ENCODE assay signal across 20 mouse cellular contexts in the genomic region with DNA sequence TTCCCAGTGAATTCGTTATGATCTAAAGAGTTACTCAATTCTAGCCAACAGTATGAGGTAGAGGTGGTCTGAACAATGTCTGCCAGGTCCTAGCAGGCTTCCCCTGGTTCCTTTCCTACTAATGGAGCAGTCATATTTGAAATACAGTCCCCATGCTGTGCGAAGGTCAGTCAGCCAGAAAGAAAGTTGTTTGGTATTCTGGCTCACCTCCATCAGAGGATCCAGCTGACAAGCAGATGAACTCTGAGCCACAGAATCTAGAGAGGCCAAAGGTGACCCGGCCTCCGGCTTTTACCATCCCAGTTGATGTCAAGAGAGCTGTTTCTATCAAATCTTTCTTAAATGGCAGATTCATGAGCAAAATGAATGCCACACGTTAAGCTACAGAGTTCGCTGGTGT.
DNase-seq lines count a peak whose midpoint lies in the region; ATAC-seq lines count a peak whose summit lies in the region.
"Had no signal": no experiment of that assay in that cellular context is flagged by ENCODE, and none has a peak within 500 bp of the region (broad histone marks: within the 10 kb centered on the region; RNA-seq: fewer than 3 reads in every experiment).

No protein-coding gene starts in this region.

- H3K27me3 ChIP-seq in neural tube, embryonic 15.5 days (replicated peaks) = no peaks in the 10 kb centered on the region
- no peaks in the 10 kb centered on the region for H3K27me3 ChIP-seq in neural tube, embryonic 11.5 days (ENCODE audit: control insufficient read depth, insufficient read depth, low read length)
- H3K27me3 ChIP-seq: CH12.LX; embryonic facial prominence, embryonic 13.5 days; forebrain, embryonic 12.5 days; heart, embryonic 12.5 days; intestine, embryonic 15.5 days had no signal

- H3K4me3 ChIP-seq in neural tube, embryonic 15.5 days (replicated peaks) = no peak overlapping the region
- no peak overlapping the region for H3K4me3 ChIP-seq in neural tube, embryonic 11.5 days (ENCODE audit: low read depth, low read length)
- H3K4me3 ChIP-seq: embryonic facial prominence, embryonic 13.5 days; forebrain, embryonic 12.5 days; gastrocnemius, adult 2 months; heart, embryonic 12.5 days; intestine, embryonic 15.5 days had no signal

- no peak overlapping the region for H3K4me2 ChIP-seq in neural tube, embryonic 15.5 days
- H3K4me2 ChIP-seq in neural tube, embryonic 11.5 days (ENCODE audit: low read depth) = no peak overlapping the region
- H3K4me2 ChIP-seq: embryonic facial prominence, embryonic 13.5 days; forebrain, embryonic 12.5 days; heart, embryonic 12.5 days; intestine, embryonic 15.5 days had no signal

- peak; percentile 6 for DNase-seq in embryo, embryonic 10 days (ENCODE audit: low spot score)
- no peak for DNase-seq in embryo, embryonic 9.5 days (ENCODE audit: extremely low spot score)
- peak; percentile 11 for DNase-seq in kidney, adult 9 months
- DNase-seq in kidney, postnatal 10 days = no peak
- peak; percentile 33 for DNase-seq in neural tube, embryonic 10.5 days (ENCODE audit: extremely low spot score, low spot score)
- peak; percentile 15 for DNase-seq in neural tube, embryonic 11.5 days (ENCODE audit: low spot score)
- DNase-seq in lung, postnatal 25 days (ENCODE audit: low spot score) = no peak
- DNase-seq: adrenal gland, adult 2 months; adrenal gland, postnatal 25 days; cerebellum, adult 18-20 months; cerebellum, postnatal 25 days; forebrain, postnatal 0 days; gastrocnemius, adult 2 months; gastrocnemius, postnatal 25 days had no signal

- no peak overlapping the region for H3K27ac ChIP-seq in neural tube, embryonic 15.5 days (replicated peaks)
- no peak overlapping the region for H3K27ac ChIP-seq in neural tube, embryonic 11.5 days (ENCODE audit: low read depth, low read length)
- H3K27ac ChIP-seq: embryonic facial prominence, embryonic 13.5 days; forebrain, embryonic 12.5 days; gastrocnemius, adult 2 months; intestine, embryonic 15.5 days had no signal

- H3K4me1 ChIP-seq in neural tube, embryonic 15.5 days = no peaks in the 10 kb centered on the region
- H3K4me1 ChIP-seq in neural tube, embryonic 11.5 days (ENCODE audit: control insufficient read depth, insufficient read depth, low read length) = no peaks in the 10 kb centered on the region
- H3K4me1 ChIP-seq: embryonic facial prominence, embryonic 13.5 days; forebrain, embryonic 12.5 days; heart, embryonic 12.5 days; intestine, embryonic 15.5 days had no signal

- ATAC-seq in neural tube, embryonic 15.5 days (ENCODE audit: low FRiP score) = no peak
- no peak for ATAC-seq in neural tube, embryonic 11.5 days (ENCODE audit: insufficient read depth, low FRiP score, low TSS enrichment)
- ATAC-seq: forebrain, postnatal 0 days; intestine, embryonic 15.5 days had no signal

- no peaks in the 10 kb centered on the region for H3K9me3 ChIP-seq in neural tube, embryonic 15.5 days (replicated peaks)
- H3K9me3 ChIP-seq in neural tube, embryonic 11.5 days (ENCODE audit: control insufficient read depth, low read length) = no peaks in the 10 kb centered on the region
- H3K9me3 ChIP-seq: embryonic facial prominence, embryonic 13.5 days; forebrain, embryonic 12.5 days; heart, embryonic 12.5 days; intestine, embryonic 15.5 days had no signal

- H3K36me3 ChIP-seq in neural tube, embryonic 15.5 days = no peaks in the 10 kb centered on the region
- H3K36me3 ChIP-seq in neural tube, embryonic 11.5 days (ENCODE audit: control insufficient read depth, insufficient read depth, low read length) = no peaks in the 10 kb centered on the region
- H3K36me3 ChIP-seq: embryonic facial prominence, embryonic 13.5 days; forebrain, embryonic 12.5 days; heart, embryonic 12.5 days; intestine, embryonic 15.5 days had no signal

- WGBS in neural tube, embryonic 15.5 days = 83% methylated on average over 6 of the region's 6 CpGs
- WGBS in neural tube, embryonic 11.5 days = 67% methylated on average over 6 of the region's 6 CpGs

- no peak overlapping the region for H3K9ac ChIP-seq in neural tube, embryonic 15.5 days (replicated peaks)
- H3K9ac ChIP-seq in neural tube, embryonic 11.5 days (ENCODE audit: low read length) = no peak overlapping the region
- H3K9ac ChIP-seq: embryonic facial prominence, embryonic 13.5 days; forebrain, embryonic 12.5 days; forebrain, postnatal 0 days; heart, embryonic 12.5 days; intestine, embryonic 15.5 days had no signal

Comparison
In these comparisons a context has a peak if more than half of its experiments do, and no peak if none do; other contexts are left out.
1. DNase-seq: peak in embryo, embryonic 10 days (single experiment), kidney, adult 9 months (single experiment), neural tube, embryonic 10.5 days (single experiment) and neural tube, embryonic 11.5 days (single experiment); none in embryo, embryonic 9.5 days (single experiment), kidney, postnatal 10 days (single experiment) and lung, postnatal 25 days (single experiment).